Mouse (Mus musculus): ENCODE results near the gene Top3b.
"Not testable (repeated sequence)": the region's sequence is repeated elsewhere in the genome, so short reads cannot be mapped to it uniquely, and the experiment has no call there.

Top3b gene

GRCm38 (mm10) chr16:16897056-16897584, 26.6 kb downstream of the Top3b start:
- DNase-seq, result no peak

- no peak for DNase-seq
Measured at GRCm38 (mm10) chr16:16902329-16902728, 31.8 kb downstream of the Top3b start.

- DNase-seq, result no peak
Measured at GRCm38 (mm10) chr16:16903188-16903587, 32.7 kb downstream of the Top3b start.

- peak; percentile 86 for DNase-seq
Measured at GRCm38 (mm10) chr16:16907799-16908198, 37.3 kb downstream of the Top3b start.

GRCm38 (mm10) chr16:16911641-16912597, 41.4 kb downstream of the Top3b start:
- peak; percentile 79 for DNase-seq

GRCm38 (mm10) chr16:16913440-16913839, 42.9 kb downstream of the Top3b start:
- DNase-seq, result no peak

GRCm38 (mm10) chr16:16918441-16919117, 48.0 kb downstream of the Top3b start:
- DNase-seq, result no peak

GRCm38 (mm10) chr16:16921021-16921435, 50.5 kb downstream of the Top3b start:
- DNase-seq, result peak; percentile 65

GRCm38 (mm10) chr16:16924481-16924880, 53.9 kb downstream of the Top3b start:
- no peak for DNase-seq

- no peak for DNase-seq
Measured at GRCm38 (mm10) chr16:16926536-16926935, 56.0 kb downstream of the Top3b start.

- not testable (repeated sequence) for DNase-seq
Measured at GRCm38 (mm10) chr16:16928908-16929307, 58.4 kb downstream of the Top3b start.

GRCm38 (mm10) chr16:16930326-16930725, 59.8 kb downstream of the Top3b start:
- no peak for DNase-seq

GRCm38 (mm10) chr16:16930810-16931296, 60.3 kb downstream of the Top3b start:
- DNase-seq, result no peak

- DNase-seq, result no peak
Measured at GRCm38 (mm10) chr16:16939543-16939942, 69.0 kb downstream of the Top3b start.

- DNase-seq, result no peak
Measured at GRCm38 (mm10) chr16:16941078-16941477, 70.5 kb downstream of the Top3b start.
